Mouse (Mus musculus) left cerebral cortex, adult 18-20 months (tissue): ENCODE data around the gene Igfbpl1. TPM values are rescaled to one million over a fixed set of nuclear protein-coding genes. Genes with fewer than 3 reads are reported as not detected.

Source experiments
- DNase-seq, 2 experiments: peaks; one replicate each; pipeline ENCODE4 v3.0.0; 2021 to 2022; ENCODE audit warnings: low spot score in 2 of 2, mixed read lengths in 1 of 2
- total RNA-seq, 2 experiments: library from RNA; stranded (reverse); gene quantifications; 2 replicates each; pipeline ENCODE4 v1.2.3; 2021

Gene Igfbpl1
- total RNA-seq, 2 experiments from 2014 or later = 0.51 TPM; not detected in 1

- no peak for DNase-seq
Observed at GRCm38 (mm10) chr4:45771173-45771572, 55.5 kb downstream of the Igfbpl1 start.

- DNase-seq = no peak
Observed at GRCm38 (mm10) chr4:45770638-45771033, 56.1 kb downstream of the Igfbpl1 start.

DNA sequence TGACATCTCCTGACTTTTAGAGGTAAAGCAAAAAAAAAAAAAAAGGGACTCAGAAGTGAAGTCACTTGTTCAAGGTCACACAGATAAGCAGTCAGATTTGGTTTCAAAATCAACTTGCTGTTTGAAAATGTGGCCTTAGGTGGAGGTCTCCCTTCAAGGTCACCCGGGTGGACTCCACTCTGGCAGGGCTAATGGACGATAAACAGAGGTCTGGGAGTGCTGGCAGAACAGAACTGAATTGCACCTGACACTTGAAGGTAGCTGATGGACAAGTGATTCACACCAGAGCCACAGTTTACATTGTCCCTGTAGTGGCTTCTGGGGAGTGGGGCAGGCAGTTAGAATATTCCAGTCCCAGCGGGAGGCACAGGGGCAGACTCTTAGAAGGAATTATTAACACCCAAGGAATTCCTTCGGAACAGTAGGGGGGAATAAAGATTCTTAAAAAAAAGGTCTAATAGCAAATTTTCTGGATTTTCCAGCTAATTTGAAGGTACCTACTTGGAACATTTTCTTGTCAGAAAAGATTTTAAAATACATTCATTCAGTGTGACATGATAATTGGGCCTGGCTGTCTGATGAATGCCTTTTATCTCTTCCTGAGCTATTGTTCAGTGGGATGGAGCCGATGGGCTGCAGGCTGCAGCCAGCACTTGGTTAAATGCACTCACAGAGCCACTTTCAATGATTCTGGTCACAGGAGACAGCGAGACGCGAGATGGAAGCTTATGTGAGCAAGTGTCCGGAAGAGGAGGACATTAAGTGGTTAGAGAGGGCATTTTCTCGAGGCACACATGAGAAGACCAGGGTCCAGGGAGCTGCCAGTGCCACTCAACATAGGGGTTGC, 56.7 kb downstream of the Igfbpl1 start:
- DNase-seq = no peak

DNA sequence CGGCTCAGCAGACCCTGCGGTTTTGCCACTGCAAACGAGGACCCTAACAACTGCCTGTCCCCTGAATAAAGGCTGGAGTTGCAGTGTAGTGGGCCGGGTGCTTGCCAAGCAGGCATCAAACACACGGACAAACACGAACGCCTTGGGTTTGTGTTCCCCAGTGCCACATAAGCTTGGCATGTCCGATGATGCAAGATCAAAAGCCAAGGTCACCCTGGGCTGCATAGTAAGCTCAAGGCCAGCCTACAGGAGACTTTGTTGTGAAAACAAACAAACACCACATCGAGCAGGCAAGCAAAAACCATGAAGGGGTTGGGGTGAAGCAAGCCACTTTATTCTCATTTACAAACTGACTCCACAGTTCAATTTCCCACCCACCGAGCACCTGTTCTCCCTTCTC, 57.6 kb downstream of the Igfbpl1 start:
- no peak for DNase-seq

DNA sequence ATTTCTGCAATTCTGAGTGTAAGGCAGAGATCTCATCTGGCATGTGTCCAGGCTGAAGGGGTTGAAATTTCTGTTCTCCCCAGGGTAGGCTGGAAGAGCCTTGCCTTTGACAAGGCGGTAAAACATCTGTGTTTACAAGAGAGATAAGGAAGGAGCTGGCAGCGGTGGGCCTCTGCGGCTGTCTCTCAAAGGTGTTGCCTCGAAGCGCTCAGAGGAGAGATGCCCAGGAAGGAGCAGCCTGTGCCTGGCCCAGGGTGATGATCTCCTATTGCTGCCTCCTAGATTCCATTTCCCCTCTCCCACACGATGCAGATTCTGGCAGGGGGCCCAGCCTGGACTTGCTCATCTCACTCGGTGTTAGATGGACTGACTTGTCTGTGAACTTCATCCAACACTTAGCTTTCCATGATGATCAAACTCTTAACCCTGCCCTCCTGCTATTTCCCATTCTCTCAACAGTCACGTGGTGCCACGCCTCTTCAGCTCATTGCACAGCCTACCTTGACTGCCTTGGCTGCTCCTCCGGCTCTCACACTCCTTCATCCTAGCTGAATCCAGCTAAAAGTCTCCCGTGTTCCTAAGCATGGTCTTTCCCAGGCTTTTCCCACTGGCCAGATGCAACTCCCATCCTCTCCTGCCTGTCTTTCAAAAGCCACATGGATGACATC, 58.7 kb downstream of the Igfbpl1 start:
- DNase-seq = no peak

- DNase-seq = no peak
Observed at GRCm38 (mm10) chr4:45766774-45767173, 59.9 kb downstream of the Igfbpl1 start.

DNA sequence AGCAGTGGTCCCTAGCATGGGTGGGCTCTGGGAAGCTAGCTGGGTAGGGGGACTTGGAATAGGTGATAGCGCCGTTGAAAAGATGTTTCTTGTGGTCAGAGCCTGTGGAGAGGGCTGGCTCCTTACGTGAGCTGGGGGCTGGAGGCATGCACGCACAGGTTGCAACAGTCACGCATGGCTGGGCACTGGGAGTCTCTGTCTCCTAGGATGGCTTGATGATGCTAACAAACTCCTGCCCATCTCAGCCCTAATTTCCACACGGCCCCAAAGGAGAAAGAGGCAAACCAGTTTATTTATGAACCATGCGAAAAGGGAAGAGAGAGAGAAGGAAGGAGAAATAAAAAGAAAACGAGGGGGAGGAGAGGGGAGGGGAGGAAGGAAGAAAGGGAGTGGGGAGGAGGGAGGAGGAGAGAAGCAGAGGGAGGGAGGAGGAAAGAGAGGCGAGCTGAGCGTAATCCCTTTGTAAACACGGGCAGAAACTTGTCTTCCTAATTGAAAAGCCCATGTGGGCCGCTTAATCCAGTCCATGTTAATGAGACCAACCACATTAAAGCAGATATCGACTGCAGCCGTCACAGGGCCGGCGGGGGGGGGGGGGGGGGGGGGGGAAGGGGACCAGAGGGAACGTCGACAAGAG, 61.0 kb downstream of the Igfbpl1 start:
- no peak for DNase-seq

DNA sequence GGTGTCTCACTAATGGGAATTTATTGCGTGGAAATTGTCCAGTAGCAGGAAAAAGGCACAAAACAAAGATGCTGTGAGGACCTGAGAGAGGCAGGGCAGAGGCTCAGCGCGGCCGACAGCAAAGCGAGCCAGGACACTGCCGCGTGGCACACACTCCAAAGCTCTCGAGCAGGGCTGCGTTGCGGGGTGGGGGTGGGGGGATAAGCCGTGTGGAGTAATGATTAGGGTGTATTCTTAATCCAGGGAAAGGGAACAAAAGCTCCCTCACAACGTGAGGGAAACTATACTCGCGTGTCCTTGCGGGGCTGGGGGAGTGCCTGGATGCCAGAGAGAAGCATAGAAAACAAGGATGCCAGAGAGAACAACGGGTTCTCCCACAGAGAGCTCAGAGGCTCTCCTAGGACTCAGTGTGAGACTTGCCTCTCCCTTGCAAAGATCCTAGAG, 61.6 kb downstream of the Igfbpl1 start:
- no peak for DNase-seq

- peak in 1 of 2 experiments; percentile 22 for DNase-seq
Observed at GRCm38 (mm10) chr4:45764141-45764494, 62.6 kb downstream of the Igfbpl1 start.

- DNase-seq = peak in 1 of 2 experiments; percentile 23
Observed at GRCm38 (mm10) chr4:45763288-45764140, 63.2 kb downstream of the Igfbpl1 start.

GRCm38 (mm10) chr4:45762600-45762999, 64.1 kb downstream of the Igfbpl1 start:
- DNase-seq = no peak

Other genes with a start within 250 kb of the Igfbpl1 start
- gene Aldh1b1, start 27.9 kb downstream of the Igfbpl1 start, total RNA-seq = 1 to 10 TPM; 4.6 to 4.7 TPM
- under 1 TPM in 1 of 2 experiments, not detected in 1; 0.07 TPM for gene Stra6l, start 21.7 kb upstream of the Igfbpl1 start, total RNA-seq
- under 1 TPM in 1 of 2 experiments, not detected in 1; 0.07 TPM for gene Ccdc180, start 63.4 kb upstream of the Igfbpl1 start, total RNA-seq
- 10 to 100 TPM; 33.6 to 34.1 TPM for gene Tdrd7, start 138.4 kb upstream of the Igfbpl1 start, total RNA-seq
- gene Tmod1, start 212.0 kb upstream of the Igfbpl1 start, total RNA-seq = 10 to 100 TPM; 45.8 to 48.9 TPM